Mouse (Mus musculus): Measurements from ENCODE around the gene Gtf2ird2. TPM values are rescaled to one million over a fixed set of nuclear protein-coding genes. Genes with fewer than 3 reads are reported as not detected.
A peak's percentile ranks its signal among the peaks of the same experiment; 100 is the strongest.

The Gtf2ird2 gene
- total and polyA plus RNA-seq, 2 experiments = 2.4 to 3.1 TPM

DNA sequence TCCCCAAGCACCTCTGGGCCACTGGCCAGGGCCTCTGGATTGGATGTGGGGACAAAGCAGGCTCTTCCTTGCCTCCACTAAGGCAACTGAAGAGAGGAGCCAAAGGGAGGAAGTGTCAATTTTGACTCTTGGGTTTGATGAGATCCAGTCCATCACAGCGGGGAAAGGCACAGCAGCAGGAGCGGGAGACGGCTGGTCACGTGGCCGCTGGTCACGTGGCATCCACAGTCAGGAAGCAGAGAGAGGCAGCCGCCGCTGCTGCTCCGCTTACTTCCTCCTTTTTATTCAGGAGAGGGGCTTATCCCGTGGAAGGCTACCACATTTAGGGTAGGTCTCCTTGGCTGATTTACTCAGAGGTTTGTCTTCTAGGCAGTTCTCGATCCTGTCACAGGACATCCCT, 41.4 kb upstream of the Gtf2ird2 start:
- no peaks in the 10 kb centered on the region for H3K79me2 ChIP-seq (ENCODE audit: control insufficient read depth, insufficient read depth, low read length)
- no peaks in the 10 kb centered on the region for H3K4me1 ChIP-seq (ENCODE audit: control insufficient read depth, insufficient read depth, low read length)
- DNase-seq (ENCODE audit: extremely low read depth, low read depth, low spot score) = no peak
- no peak overlapping the region for H3K27ac ChIP-seq (replicated peaks; ENCODE audit: insufficient read depth, low read depth, low read length)
- no peak overlapping the region for H3K9ac ChIP-seq (ENCODE audit: low read depth, low read length)
- no peaks in the 10 kb centered on the region for H3K36me3 ChIP-seq (ENCODE audit: control insufficient read depth, insufficient read depth, low read length)
- no peaks in the 10 kb centered on the region for H3K27me3 ChIP-seq (ENCODE audit: control insufficient read depth, insufficient read depth, low read length)
- no peak for TF ChIP-seq POLR2A (IDR thresholded peaks at IDR 0.05; ENCODE audit: extremely low read depth, insufficient read depth, low read length)
- TF ChIP-seq CTCF (IDR thresholded peaks at IDR 0.05; ENCODE audit: low read depth, low read length) = no peak
- 87% methylated on average over 11 of the region's 11 CpGs for WGBS
- no peak overlapping the region for H3K4me3 ChIP-seq (ENCODE audit: insufficient read depth, low read depth, low read length)

DNA sequence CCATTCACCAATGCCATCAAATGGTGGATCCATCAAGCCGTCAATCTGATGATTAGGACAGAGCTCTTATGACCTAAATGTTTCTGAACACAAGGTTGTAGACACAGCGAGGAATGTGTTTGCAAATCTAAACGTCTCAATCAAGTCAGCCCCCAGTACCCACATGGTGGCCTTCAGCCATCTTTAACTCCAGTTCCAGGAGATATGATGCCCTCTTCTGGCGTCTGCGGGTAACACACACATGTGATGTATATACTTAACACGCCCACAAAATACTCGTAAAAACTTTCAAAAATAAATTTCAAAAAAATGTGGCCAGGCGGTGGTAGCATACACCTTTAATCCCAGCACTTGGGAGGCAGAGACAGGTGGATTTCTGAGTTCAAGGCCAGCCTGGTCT, 38.8 kb upstream of the Gtf2ird2 start:
- WGBS = 94% methylated on average over 8 of the region's 8 CpGs

DNA sequence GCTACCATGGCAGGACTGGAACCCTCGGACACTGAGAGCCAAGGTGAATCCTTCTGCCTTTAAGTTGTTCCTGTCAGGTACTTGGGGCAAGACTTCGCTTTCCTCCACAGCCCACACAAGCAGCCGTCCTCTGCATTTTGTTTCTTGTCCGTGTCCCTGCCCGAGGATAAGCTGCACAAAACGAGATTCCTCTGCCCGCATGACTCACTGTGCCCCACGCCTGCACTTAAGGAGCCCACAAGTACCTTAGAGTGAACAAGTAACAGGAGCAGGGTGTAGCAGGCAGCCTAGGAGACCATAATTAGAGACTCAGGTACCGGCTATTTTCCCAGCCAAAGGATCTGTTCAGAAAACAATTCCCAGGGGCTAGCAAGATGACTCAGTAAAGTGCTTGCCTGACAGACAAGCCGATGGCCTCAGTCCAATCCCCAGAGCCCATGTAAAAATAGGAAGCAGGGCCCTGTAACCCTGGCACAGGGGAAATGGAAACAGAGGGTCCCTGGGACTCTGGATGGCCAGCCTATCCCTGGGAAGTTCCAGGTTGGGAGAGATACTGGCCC, 36.5 kb upstream of the Gtf2ird2 start:
- 96% methylated on average over 10 of the region's 10 CpGs for WGBS
- H3K27me3 ChIP-seq (ENCODE audit: control insufficient read depth, insufficient read depth, low read length) = no peaks in the 10 kb centered on the region
- no peak overlapping the region for H3K9ac ChIP-seq (ENCODE audit: low read depth, low read length)
- H3K27ac ChIP-seq (replicated peaks; ENCODE audit: insufficient read depth, low read depth, low read length) = no peak overlapping the region
- no peak for DNase-seq (ENCODE audit: extremely low read depth, low read depth, low spot score)
- no peak overlapping the region for H3K4me3 ChIP-seq (ENCODE audit: insufficient read depth, low read depth, low read length)
- TF ChIP-seq CTCF (IDR thresholded peaks at IDR 0.05; ENCODE audit: low read depth, low read length) = no peak
- TF ChIP-seq POLR2A (IDR thresholded peaks at IDR 0.05; ENCODE audit: extremely low read depth, insufficient read depth, low read length) = no peak
- H3K79me2 ChIP-seq (ENCODE audit: control insufficient read depth, insufficient read depth, low read length) = no peaks in the 10 kb centered on the region
- no peaks in the 10 kb centered on the region; the same call in 1 of the 2 replicates for H3K36me3 ChIP-seq (ENCODE audit: control insufficient read depth, insufficient read depth, low read length)
- no peaks in the 10 kb centered on the region for H3K4me1 ChIP-seq (ENCODE audit: control insufficient read depth, insufficient read depth, low read length)

More for the DNA sequence above, 38.8 kb upstream of the Gtf2ird2 start:
- Histone ChIP-seq H3K36me3 (ENCODE audit: control insufficient read depth, insufficient read depth, low read length) (no peaks in the 10 kb centered on the region; the same call in 1 of the 2 replicates), H3K4me3 (ENCODE audit: insufficient read depth, low read depth, low read length) (no peak overlapping the region), H3K9ac (ENCODE audit: low read depth, low read length) (no peak overlapping the region), H3K27me3 (ENCODE audit: control insufficient read depth, insufficient read depth, low read length) (no peaks in the 10 kb centered on the region), H3K4me1 (ENCODE audit: control insufficient read depth, insufficient read depth, low read length) (no peaks in the 10 kb centered on the region), H3K79me2 (ENCODE audit: control insufficient read depth, insufficient read depth, low read length) (no peaks in the 10 kb centered on the region), H3K27ac (replicated peaks; ENCODE audit: insufficient read depth, low read depth, low read length) (no peak overlapping the region)
- TF ChIP-seq POLR2A (IDR thresholded peaks at IDR 0.05; ENCODE audit: extremely low read depth, insufficient read depth, low read length) (no peak), CTCF (IDR thresholded peaks at IDR 0.05; ENCODE audit: low read depth, low read length) (no peak)
- no peak for DNase-seq (ENCODE audit: extremely low read depth, low read depth, low spot score)

DNA sequence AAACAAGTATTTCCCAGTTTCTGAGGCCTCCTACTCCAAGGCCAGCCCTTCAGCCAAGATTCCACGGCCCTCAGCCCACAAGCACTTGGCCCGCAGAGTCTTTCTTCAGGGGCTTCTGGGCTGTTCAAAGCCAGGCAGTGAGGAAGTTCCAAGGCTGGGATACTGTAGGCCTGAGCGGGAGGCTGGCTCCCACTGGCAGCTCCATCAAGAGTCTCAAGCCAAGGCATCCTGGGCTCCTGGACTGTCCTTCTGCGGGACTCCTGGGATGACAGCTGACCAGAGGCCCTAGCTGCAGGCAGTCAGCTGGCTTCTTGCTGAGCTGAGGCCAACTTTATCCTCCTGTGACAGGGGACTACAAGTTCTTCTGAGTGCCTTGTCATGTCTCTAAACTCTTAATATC, 35.7 kb upstream of the Gtf2ird2 start:
- 94% methylated on average over 4 of the region's 4 CpGs for WGBS
- TF ChIP-seq CTCF (IDR thresholded peaks at IDR 0.05; ENCODE audit: low read depth, low read length) = no peak

DNA sequence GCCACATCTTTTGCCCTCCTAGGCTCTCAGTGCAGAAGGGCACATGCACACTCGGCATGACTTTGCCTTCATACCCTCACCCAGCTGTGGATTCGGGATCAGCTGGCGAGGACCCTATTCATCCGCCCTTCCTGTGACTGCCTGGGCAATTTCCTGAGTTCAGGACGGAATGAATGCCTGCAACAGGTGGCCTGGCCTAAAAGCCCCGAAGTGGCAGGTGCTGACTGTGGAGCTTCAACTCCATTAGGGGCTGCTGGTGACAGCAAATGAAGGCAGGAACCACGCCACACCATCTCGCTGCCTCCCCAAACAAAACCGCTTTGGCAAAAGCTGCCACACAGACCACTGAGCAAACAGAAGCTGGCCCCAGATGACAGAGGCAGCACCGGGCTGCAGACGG, 31.9 kb upstream of the Gtf2ird2 start:
- WGBS = 83% methylated on average over 11 of the region's 11 CpGs
- no peaks in the 10 kb centered on the region; the same call in none of the 2 replicates for H3K36me3 ChIP-seq (ENCODE audit: control insufficient read depth, insufficient read depth, low read length)
- H3K9ac ChIP-seq (ENCODE audit: low read depth, low read length) = no peak overlapping the region
- no peak for DNase-seq (ENCODE audit: extremely low read depth, low read depth, low spot score)
- H3K27me3 ChIP-seq (ENCODE audit: control insufficient read depth, insufficient read depth, low read length) = no peaks in the 10 kb centered on the region
- TF ChIP-seq POLR2A (IDR thresholded peaks at IDR 0.05; ENCODE audit: extremely low read depth, insufficient read depth, low read length) (no peak), CTCF (IDR thresholded peaks at IDR 0.05; ENCODE audit: low read depth, low read length) (no peak)
- no peak overlapping the region for H3K27ac ChIP-seq (replicated peaks; ENCODE audit: insufficient read depth, low read depth, low read length)
- H3K4me1 ChIP-seq (ENCODE audit: control insufficient read depth, insufficient read depth, low read length) = peaks cover 3% of the 10 kb centered on the region; the same call in 1 of the 2 replicates
- H3K4me3 ChIP-seq (ENCODE audit: insufficient read depth, low read depth, low read length) = no peak overlapping the region
- H3K79me2 ChIP-seq (ENCODE audit: control insufficient read depth, insufficient read depth, low read length) = no peaks in the 10 kb centered on the region

More for the DNA sequence above, 35.7 kb upstream of the Gtf2ird2 start:
- no peaks in the 10 kb centered on the region; the same call in 1 of the 2 replicates for H3K36me3 ChIP-seq (ENCODE audit: control insufficient read depth, insufficient read depth, low read length)
- no peak overlapping the region for H3K27ac ChIP-seq (replicated peaks; ENCODE audit: insufficient read depth, low read depth, low read length)
- H3K4me1 ChIP-seq (ENCODE audit: control insufficient read depth, insufficient read depth, low read length) = no peaks in the 10 kb centered on the region
- DNase-seq (ENCODE audit: extremely low read depth, low read depth, low spot score) = no peak
- H3K4me3 ChIP-seq (ENCODE audit: insufficient read depth, low read depth, low read length) = no peak overlapping the region
- H3K9ac ChIP-seq (ENCODE audit: low read depth, low read length) = no peak overlapping the region
- no peaks in the 10 kb centered on the region for H3K79me2 ChIP-seq (ENCODE audit: control insufficient read depth, insufficient read depth, low read length)
- no peaks in the 10 kb centered on the region for H3K27me3 ChIP-seq (ENCODE audit: control insufficient read depth, insufficient read depth, low read length)

DNA sequence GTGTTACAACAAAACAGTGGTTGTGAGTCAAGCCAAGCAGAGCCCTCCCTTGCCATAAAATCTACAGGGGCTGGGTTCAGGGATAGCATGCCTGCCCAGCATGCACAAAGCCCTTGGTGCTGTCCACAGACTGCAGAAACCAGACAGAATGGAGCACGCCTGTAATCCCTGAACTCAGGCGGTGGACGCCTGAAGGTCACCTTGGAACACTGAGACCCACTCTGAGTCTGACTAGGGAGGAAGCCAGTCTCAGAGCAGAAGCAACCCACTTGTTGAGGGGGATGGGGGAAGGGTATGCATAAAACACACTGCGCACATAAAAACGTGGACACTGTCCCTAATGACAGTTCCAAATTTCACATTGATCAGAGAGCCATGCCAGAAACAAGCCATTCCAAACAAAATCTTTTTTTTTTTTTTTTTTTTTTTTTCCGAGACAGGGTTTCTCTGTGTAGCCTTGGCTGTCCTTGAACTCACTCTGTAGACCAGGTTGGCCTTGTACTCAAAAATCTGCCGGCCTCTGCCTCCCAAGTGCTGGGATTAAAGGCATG, 27.8 kb upstream of the Gtf2ird2 start:
- Histone ChIP-seq H3K36me3 (ENCODE audit: control insufficient read depth, insufficient read depth, low read length) (no peaks in the 10 kb centered on the region; the same call in 1 of the 2 replicates), H3K4me3 (ENCODE audit: insufficient read depth, low read depth, low read length) (no peak overlapping the region), H3K79me2 (ENCODE audit: control insufficient read depth, insufficient read depth, low read length) (no peaks in the 10 kb centered on the region), H3K9ac (ENCODE audit: low read depth, low read length) (no peak overlapping the region), H3K27ac (replicated peaks; ENCODE audit: insufficient read depth, low read depth, low read length) (no peak overlapping the region), H3K4me1 (ENCODE audit: control insufficient read depth, insufficient read depth, low read length) (peaks cover 3% of the 10 kb centered on the region; the same call in 1 of the 2 replicates), H3K27me3 (ENCODE audit: control insufficient read depth, insufficient read depth, low read length) (no peaks in the 10 kb centered on the region)
- TF ChIP-seq POLR2A (IDR thresholded peaks at IDR 0.05; ENCODE audit: extremely low read depth, insufficient read depth, low read length) (no peak), CTCF (IDR thresholded peaks at IDR 0.05; ENCODE audit: low read depth, low read length) (no peak)
- DNase-seq (ENCODE audit: extremely low read depth, low read depth, low spot score) = peak; percentile 80
- WGBS = 47% methylated on average over 7 of the region's 7 CpGs
